Mouse (Mus musculus) neural tube, embryonic 13.5 days (tissue): Measurements from ENCODE around the gene Nudt2. TPM values are rescaled to one million over a fixed set of nuclear protein-coding genes. Genes with fewer than 3 reads are reported as not detected.

Experiments
- ATAC-seq: fragments of 200-750 bp; cut with Nextera tagmentation; 2 replicates; pipeline ENCODE4 v1.8.0; 2017; ENCODE audit warnings: low read depth, mild to moderate bottlenecking, moderate TSS enrichment, moderate library complexity
- H3K27ac ChIP-seq: fragments of 300-500 bp; sonication (generic); replicated peaks from 2 replicates; pipeline ENCODE4 v1.5.1; 2015; ENCODE audit warnings: moderate library complexity, mild to moderate bottlenecking, inconsistent platforms
- H3K27me3 ChIP-seq: fragments of 300-500 bp; sonication (generic); 2 replicates; pipeline ENCODE4 v1.6.1; 2015; ENCODE audit warnings: mild to moderate bottlenecking, inconsistent platforms
- H3K36me3 ChIP-seq: fragments of 300-500 bp; sonication (generic); 2 replicates; pipeline ENCODE4 v1.6.1; 2015; ENCODE audit warnings: mild to moderate bottlenecking, inconsistent platforms
- H3K4me1 ChIP-seq: fragments of 300-500 bp; sonication (generic); replicated peaks from 2 replicates; pipeline ENCODE4 v1.6.1; 2015; ENCODE audit warnings: inconsistent platforms
- H3K4me2 ChIP-seq: fragments of 300-500 bp; sonication (generic); 2 replicates; pipeline ENCODE4 v1.6.1; 2015; ENCODE audit warnings: inconsistent platforms, mild to moderate bottlenecking, moderate library complexity
- H3K4me3 ChIP-seq: fragments of 300-500 bp; sonication (generic); 2 replicates; pipeline ENCODE4 v1.5.1; 2015; ENCODE audit warnings: mild to moderate bottlenecking, inconsistent platforms
- H3K9ac ChIP-seq: fragments of 300-500 bp; sonication (generic); 2 replicates; pipeline ENCODE4 v1.6.1; 2015; ENCODE audit warnings: moderate library complexity, mild to moderate bottlenecking, inconsistent platforms
- H3K9me3 ChIP-seq: fragments of 300-500 bp; sonication (generic); 2 replicates; pipeline ENCODE4 v1.6.1; 2016; ENCODE audit warnings: inconsistent platforms
- WGBS: fragments of 180-500 bp; shearing (Covaris S2); methylation state at CpG from one replicate; pipeline ENCODE4 v1.1.7; 2015; 5-methylcytosine and 5-hydroxymethylcytosine counted together
- polyA plus RNA-seq: library from polyadenylated mRNA; unstranded; fragments of >200 nt; fragmentation: Nextera tagmentation; extraction: Ambion mirVana; gene quantifications from 2 replicates; pipeline ENCODE4 v1.2.1, GENCODE M21; 2015

Gene Nudt2
- polyA plus RNA-seq, 1 experiment from 2014 or later: 62.7 TPM

DNA sequence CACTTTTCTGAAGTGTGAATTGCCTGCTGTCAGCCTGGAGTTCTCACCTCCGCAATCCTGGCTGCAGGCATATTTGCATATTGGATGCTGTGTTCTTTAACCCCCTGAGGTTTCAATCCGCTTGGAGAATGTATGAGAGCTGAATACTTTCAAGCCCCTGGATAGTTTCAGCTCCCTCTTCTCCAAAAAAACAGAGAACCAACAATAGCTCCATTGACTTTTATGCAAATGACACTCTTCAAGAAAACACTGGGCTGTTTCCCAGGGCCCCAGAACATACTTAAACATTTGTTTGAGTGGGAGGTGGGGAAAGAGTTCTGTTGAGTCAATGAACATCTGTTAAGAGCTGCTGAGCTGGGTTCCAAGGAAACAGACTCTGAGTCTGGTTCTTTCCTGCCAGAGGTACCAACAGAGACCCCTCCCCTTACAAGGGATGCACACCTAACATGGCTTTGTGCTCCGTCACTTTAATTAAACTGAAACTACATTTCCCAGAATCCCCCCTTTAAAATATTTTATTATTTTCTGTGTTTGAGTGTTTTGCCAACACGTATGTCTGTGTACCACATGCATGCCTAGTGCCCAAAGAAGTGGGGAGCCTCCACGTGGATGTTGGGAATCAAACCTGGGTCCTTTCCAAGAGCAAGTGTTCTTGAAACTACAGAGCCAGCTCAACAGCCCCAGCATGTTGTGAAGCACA, 5.9 kb downstream of the Nudt2 start:
- WGBS: 24% methylated on average over 5 of the region's 5 CpGs
- H3K36me3 ChIP-seq: no peaks in the 10 kb centered on the region
- no peaks in the 10 kb centered on the region for H3K9me3 ChIP-seq
- ATAC-seq: peak; percentile 73
- peaks cover 28% of the 10 kb centered on the region for H3K4me1 ChIP-seq
- no peaks in the 10 kb centered on the region for H3K27me3 ChIP-seq
- H3K27ac ChIP-seq: peak overlapping the region; percentile 64
- no peak overlapping the region for H3K4me2 ChIP-seq
- H3K9ac ChIP-seq: no peak overlapping the region
- no peak overlapping the region for H3K4me3 ChIP-seq

DNA sequence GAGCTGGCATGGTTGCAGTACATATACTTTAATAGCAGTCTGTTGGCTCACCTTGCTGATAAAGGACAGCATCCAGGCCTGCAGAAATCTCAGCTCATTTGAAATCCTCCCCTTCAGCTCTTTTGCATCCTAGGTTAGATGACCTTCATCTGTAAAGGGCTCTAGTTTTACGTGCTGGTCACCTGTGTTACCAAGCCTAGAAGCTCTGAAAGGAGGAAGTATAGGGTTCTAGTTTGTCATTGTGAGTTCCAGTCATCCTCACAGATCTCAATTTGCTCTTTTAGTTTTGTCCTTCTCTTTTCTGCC, 6.4 kb downstream of the Nudt2 start:
- Histone ChIP-seq H3K27me3 (no peaks in the 10 kb centered on the region), H3K4me3 (no peak overlapping the region), H3K9ac (no peak overlapping the region), H3K9me3 (no peaks in the 10 kb centered on the region), H3K4me1 (peaks cover 25% of the 10 kb centered on the region), H3K36me3 (no peaks in the 10 kb centered on the region), H3K4me2 (no peak overlapping the region), H3K27ac (peak overlapping the region; percentile 64)
- no peak for ATAC-seq
- WGBS: 85% methylated on average over 1 of the region's 1 CpGs

DNA sequence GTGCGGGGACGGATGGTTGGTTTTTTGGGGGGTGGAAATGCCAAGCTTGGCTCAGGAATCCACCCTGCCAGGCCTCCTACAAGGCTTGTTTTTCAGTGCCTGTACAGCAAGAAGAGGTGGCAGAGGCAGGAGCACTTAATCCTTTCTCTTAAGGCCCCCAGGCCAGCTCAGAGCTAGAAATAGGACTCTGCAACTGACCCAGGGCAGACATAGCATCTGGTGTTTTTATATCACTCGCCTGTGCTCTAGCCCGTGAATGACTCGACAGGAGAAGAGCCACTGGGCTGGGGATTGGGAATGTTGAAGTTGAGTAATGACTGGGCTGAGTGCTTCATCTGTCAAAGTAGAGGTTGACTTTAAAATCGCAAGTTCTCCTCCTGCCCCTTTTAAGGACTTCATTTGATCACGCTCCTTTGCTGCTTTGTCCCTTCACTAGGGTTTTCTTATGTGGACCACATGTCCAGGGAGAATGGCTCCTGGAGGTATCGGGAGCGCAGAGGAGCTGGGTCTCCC, 12.8 kb downstream of the Nudt2 start:
- Histone ChIP-seq H3K9ac (no peak overlapping the region), H3K27ac (no peak overlapping the region), H3K4me2 (no peak overlapping the region), H3K4me3 (no peak overlapping the region), H3K9me3 (no peaks in the 10 kb centered on the region), H3K4me1 (peaks cover 5% of the 10 kb centered on the region; the same call in 1 of the 2 replicates), H3K36me3 (peaks cover 27% of the 10 kb centered on the region; the same call in 1 of the 2 replicates), H3K27me3 (no peaks in the 10 kb centered on the region)
- WGBS: 86% methylated on average over 9 of the region's 9 CpGs
- no peak for ATAC-seq

DNA sequence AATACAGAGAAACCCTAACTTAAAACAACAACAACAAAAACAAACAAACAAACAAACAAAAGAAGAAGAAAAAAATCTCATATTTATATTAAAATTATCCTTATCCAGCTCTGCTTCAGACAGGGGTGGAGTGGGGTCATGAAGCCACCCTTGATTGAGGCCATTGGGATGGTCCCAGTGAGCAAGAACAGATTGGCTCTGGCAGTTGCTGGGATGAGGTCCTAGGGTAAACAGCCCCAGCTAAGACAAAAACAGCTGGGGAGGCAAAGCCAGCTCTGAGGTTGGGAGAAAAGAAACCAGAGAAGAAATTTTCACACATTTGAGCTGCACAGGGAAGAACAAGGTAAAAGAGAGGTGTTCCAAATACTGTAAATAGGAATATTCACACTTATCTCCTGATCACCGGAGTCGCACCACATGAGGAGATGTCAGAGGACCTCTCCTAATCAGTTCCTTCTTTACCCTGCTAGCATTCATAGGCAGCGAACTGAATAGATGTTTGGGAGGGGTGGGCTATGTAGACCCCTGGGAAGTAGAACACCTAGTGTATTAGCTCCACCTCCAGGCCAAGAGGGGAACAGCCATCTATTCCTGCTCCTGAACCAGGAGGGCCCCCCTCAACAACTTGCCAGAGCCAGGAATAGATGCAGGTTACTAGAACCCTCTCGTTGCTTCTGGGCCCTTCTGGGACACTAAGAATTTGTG, 14.0 kb downstream of the Nudt2 start:
- Histone ChIP-seq H3K27ac (no peak overlapping the region), H3K36me3 (peaks cover 33% of the 10 kb centered on the region; the same call in 1 of the 2 replicates), H3K4me1 (peaks cover 5% of the 10 kb centered on the region; the same call in 1 of the 2 replicates), H3K4me2 (no peak overlapping the region), H3K27me3 (no peaks in the 10 kb centered on the region), H3K9ac (no peak overlapping the region), H3K4me3 (no peak overlapping the region), H3K9me3 (no peaks in the 10 kb centered on the region)
- 73% methylated on average over 4 of the region's 4 CpGs for WGBS
- no peak for ATAC-seq

DNA sequence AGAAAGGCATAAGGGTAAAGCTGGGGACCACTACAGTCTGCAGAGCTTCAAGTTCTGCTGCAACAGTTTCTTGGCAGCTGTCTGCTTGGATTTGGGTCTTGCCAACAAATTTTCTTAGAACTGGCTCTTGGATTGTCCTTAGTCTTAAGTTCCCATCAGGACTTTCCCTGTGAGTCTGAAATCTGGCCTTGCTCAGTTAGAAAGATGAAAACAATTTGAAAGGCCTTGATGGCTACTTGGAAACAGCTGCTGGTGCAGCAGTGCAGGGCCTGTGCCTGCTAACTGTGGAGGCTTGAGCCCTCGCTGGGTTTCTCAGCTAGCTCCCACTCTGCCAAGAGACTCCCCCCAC, 14.5 kb downstream of the Nudt2 start:
- H3K4me3 ChIP-seq: no peak overlapping the region
- WGBS: 85% methylated on average over 1 of the region's 1 CpGs
- no peak overlapping the region for H3K9ac ChIP-seq
- H3K36me3 ChIP-seq: peaks cover 34% of the 10 kb centered on the region; the same call in 1 of the 2 replicates
- no peaks in the 10 kb centered on the region for H3K27me3 ChIP-seq
- H3K4me2 ChIP-seq: no peak overlapping the region
- no peak overlapping the region for H3K27ac ChIP-seq
- ATAC-seq: no peak
- peaks cover 5% of the 10 kb centered on the region; the same call in 1 of the 2 replicates for H3K4me1 ChIP-seq
- H3K9me3 ChIP-seq: no peaks in the 10 kb centered on the region

DNA sequence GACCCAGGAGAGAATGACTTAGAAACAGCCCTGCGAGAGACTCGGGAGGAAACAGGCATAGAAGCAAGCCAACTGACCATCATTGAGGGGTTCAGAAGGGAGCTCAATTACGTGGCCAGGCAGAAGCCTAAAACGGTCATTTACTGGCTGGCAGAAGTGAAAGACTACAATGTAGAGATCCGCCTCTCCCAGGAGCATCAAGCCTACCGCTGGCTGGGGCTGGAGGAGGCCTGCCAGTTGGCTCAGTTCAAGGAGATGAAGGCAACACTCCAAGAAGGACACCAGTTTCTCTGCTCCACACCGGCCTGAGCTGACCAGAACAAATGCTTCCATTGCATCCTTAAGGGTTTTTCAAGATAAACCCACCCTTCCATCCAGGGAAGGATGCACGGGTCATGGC, 15.3 kb downstream of the Nudt2 start:
- H3K4me1 ChIP-seq: peaks cover 5% of the 10 kb centered on the region; the same call in 1 of the 2 replicates
- 84% methylated on average over 8 of the region's 8 CpGs for WGBS
- ATAC-seq: no peak
- H3K4me2 ChIP-seq: no peak overlapping the region
- no peak overlapping the region for H3K27ac ChIP-seq
- no peaks in the 10 kb centered on the region for H3K27me3 ChIP-seq
- no peaks in the 10 kb centered on the region for H3K9me3 ChIP-seq
- H3K4me3 ChIP-seq: no peak overlapping the region
- H3K36me3 ChIP-seq: peaks cover 34% of the 10 kb centered on the region; the same call in 1 of the 2 replicates
- H3K9ac ChIP-seq: no peak overlapping the region

DNA sequence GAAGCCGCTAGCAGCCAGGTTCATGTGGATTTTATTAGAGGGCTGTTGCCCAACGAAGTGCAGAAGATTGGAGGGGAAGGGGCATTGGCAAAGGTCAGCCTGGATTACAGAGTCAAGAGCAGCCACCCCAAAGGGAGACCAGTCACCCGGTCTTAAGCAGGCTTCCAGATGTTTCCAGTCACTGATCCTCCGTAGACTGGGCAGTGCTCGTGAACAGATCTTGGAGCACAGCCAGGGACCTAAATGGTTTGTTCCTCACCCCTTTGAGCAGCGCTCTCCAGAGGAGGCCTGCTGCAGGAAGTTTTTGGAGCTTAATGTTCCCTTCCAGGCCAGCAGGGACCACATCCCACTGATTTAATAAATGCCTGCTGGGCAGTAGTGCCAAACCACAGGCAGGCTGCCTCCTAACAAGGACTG, 16.7 kb downstream of the Nudt2 start:
- H3K27me3 ChIP-seq: no peaks in the 10 kb centered on the region
- 0 out of 2 replicates have a peak, but pooled peaks have one; percentile 36 for ATAC-seq
- no peak overlapping the region for H3K27ac ChIP-seq
- H3K4me2 ChIP-seq: no peak overlapping the region
- no peak overlapping the region for H3K9ac ChIP-seq
- peaks cover 34% of the 10 kb centered on the region; the same call in 1 of the 2 replicates for H3K36me3 ChIP-seq
- peaks cover 5% of the 10 kb centered on the region; the same call in 1 of the 2 replicates for H3K4me1 ChIP-seq
- no peak overlapping the region for H3K4me3 ChIP-seq
- 57% methylated on average over 6 of the region's 6 CpGs for WGBS
- no peaks in the 10 kb centered on the region for H3K9me3 ChIP-seq

DNA sequence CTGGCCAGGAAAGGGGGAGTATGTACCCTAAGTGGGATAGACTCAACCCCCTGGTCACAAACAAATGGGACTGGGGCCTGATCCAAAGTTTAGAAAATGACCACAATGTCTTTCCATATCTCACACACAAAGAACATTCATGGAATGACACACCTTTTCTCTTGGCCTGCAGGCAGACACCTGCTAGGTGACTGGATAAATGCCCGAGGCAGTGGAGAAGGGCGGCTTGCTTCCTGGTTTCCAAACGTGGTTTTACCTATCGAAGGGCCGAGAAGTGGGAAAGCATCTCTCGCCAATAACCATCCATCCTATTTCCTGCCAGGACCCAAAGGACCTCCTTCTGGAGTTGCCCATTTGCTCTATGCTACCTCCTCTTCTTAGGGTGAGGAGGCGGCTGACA, 28.0 kb downstream of the Nudt2 start:
- no peaks in the 10 kb centered on the region for H3K9me3 ChIP-seq
- no peaks in the 10 kb centered on the region for H3K36me3 ChIP-seq
- ATAC-seq: no peak
- peaks cover 31% of the 10 kb centered on the region for H3K27me3 ChIP-seq
- peaks cover 7% of the 10 kb centered on the region for H3K4me1 ChIP-seq
- H3K4me2 ChIP-seq: no peak overlapping the region
- no peak overlapping the region for H3K27ac ChIP-seq
- WGBS: 81% methylated on average over 7 of the region's 7 CpGs
- H3K4me3 ChIP-seq: no peak overlapping the region
- H3K9ac ChIP-seq: no peak overlapping the region

DNA sequence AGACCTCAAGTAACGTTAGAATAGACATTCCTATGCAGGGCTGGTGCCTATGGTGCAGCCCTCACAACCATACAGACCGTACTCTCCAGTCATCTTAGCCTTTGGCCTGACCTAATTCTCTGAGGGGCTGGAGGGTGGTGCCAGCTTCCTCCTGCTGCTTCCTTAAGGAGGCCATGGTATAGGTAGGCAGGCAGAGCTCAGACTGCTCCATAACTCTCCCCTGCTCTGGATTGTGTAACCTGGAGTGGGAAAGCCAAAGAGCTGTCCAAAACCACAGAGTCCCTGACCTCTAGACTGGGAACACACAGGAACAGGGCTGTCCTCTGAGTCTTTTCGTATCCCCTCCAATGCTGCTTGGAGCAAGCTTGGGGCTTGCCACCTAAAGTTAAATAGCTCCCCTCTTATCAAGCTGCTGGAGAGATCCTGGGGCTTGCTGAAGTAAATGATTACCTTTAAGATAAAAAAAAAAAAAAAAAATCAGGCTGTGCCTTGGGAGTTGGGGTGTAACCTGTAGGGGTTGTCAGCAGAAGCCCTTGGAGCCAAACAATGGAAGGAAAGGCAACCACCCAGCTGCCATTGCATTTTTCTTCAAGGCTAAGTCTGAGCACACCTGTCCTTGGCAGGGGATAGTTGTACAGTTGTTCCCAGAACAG, 28.6 kb downstream of the Nudt2 start:
- ATAC-seq: no peak
- no peaks in the 10 kb centered on the region for H3K9me3 ChIP-seq
- no peak overlapping the region for H3K9ac ChIP-seq
- H3K36me3 ChIP-seq: no peaks in the 10 kb centered on the region
- peaks cover 37% of the 10 kb centered on the region for H3K27me3 ChIP-seq
- peaks cover 14% of the 10 kb centered on the region for H3K4me1 ChIP-seq
- H3K4me2 ChIP-seq: no peak overlapping the region
- 77% methylated on average over 3 of the region's 3 CpGs for WGBS
- H3K4me3 ChIP-seq: no peak overlapping the region
- no peak overlapping the region for H3K27ac ChIP-seq

DNA sequence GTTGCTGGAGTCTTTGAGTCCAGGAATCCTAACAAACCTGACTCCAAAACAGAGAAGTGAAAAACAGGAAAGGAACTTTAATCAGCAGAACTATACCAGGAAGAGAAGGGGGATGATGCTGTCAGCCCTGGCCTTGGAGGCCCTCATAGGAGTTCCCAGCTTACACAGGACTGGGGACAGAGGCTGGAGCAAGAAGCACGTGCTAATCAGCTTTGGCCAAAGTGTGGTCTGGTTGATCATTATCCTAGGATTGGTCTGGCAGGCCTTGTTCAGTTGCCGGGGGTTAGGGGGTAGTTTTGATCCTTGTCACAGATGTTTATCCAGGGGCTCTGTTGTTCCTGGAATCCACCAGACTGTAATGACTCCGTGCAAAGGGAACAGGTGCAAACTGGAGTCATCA, 29.4 kb downstream of the Nudt2 start:
- no peak for ATAC-seq
- Histone ChIP-seq H3K27ac (no peak overlapping the region), H3K4me1 (peaks cover 22% of the 10 kb centered on the region), H3K9me3 (no peaks in the 10 kb centered on the region), H3K9ac (no peak overlapping the region), H3K36me3 (no peaks in the 10 kb centered on the region), H3K4me2 (no peak overlapping the region), H3K27me3 (peaks cover 45% of the 10 kb centered on the region), H3K4me3 (no peak overlapping the region)
- 36% methylated on average over 3 of the region's 3 CpGs for WGBS

DNA sequence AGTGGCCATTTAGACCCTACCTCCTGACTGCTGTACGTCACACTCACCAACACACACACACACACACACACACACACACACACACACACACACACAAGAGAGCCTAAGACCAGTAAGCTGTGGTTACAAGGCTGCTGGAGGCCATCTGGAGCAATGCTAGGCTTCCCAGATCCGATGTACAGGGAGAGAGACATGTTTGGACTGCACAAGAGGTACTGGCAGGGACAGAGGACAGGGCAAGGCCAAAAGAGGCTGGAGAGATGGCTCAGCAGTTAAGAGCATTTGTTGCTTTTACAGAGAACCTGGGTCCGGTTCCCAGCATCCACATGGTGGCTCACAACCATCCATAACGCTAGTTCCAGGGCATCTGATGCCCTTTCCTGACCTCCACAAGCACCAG, 30.1 kb downstream of the Nudt2 start:
- Histone ChIP-seq H3K27me3 (peaks cover 52% of the 10 kb centered on the region), H3K27ac (no peak overlapping the region), H3K36me3 (no peaks in the 10 kb centered on the region), H3K9me3 (no peaks in the 10 kb centered on the region), H3K4me3 (no peak overlapping the region), H3K9ac (no peak overlapping the region), H3K4me1 (peaks cover 23% of the 10 kb centered on the region), H3K4me2 (no peak overlapping the region)
- ATAC-seq: no peak
- WGBS: 84% methylated on average over 4 of the region's 4 CpGs

DNA sequence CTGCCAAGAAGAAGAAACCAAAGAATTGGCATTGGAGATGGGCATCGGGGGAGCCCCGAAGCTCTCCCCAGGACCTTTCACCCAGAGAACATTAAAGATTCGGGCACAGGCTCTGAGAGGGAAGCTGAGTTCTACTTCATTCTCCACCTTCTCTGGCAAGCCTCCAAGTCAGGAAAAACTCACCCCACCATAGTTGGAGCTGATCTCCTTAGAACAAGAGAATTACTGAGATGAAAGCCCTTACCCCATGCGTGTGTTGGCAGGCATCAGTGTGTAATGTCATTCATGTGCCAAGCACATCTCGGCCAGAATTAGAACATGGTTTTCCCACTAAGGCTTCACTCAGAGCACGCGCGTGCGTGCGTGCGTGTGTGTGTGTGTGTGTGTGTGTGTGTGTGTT, 30.9 kb downstream of the Nudt2 start:
- WGBS: 78% methylated on average over 11 of the region's 11 CpGs
- Histone ChIP-seq H3K27ac (no peak overlapping the region), H3K4me1 (peaks cover 23% of the 10 kb centered on the region), H3K9ac (no peak overlapping the region), H3K27me3 (peaks cover 60% of the 10 kb centered on the region), H3K4me2 (no peak overlapping the region), H3K9me3 (no peaks in the 10 kb centered on the region), H3K4me3 (no peak overlapping the region), H3K36me3 (no peaks in the 10 kb centered on the region)
- no peak for ATAC-seq
